Mouse (Mus musculus) heart, adult 2 months (tissue): ENCODE measurements around the gene Olfml3.

Source experiments
- CTCF ChIP-seq: fragments of 200-600 bp; IDR thresholded peaks from 2 replicates; pipeline ENCODE4 v1.8.1; 2022; ENCODE audit warnings: antibody characterized with exemption, mild to moderate bottlenecking, moderate library complexity
- EP300 ChIP-seq: fragments of 200-500 bp; IDR thresholded peaks from 2 replicates; pipeline ENCODE4 v1.6.1; 2011; ENCODE audit warnings: low read depth, low read length, control low read depth; ENCODE audit not compliant: insufficient read depth
- POLR2A ChIP-seq: fragments of 200-500 bp; IDR thresholded peaks from 2 replicates; pipeline ENCODE4 v1.6.1; 2011; ENCODE audit warnings: mild to moderate bottlenecking, low read depth, low read length, control low read depth; ENCODE audit not compliant: insufficient read depth

GRCm38 (mm10) chr3:103733799-103734695, 3.8 kb downstream of the Olfml3 start:
- TF ChIP-seq CTCF, result no peak
- no peak for TF ChIP-seq POLR2A
- TF ChIP-seq EP300, result no peak
